Mouse (Mus musculus) hindbrain, embryonic 15.5 days (tissue): ENCODE data around the gene Rpusd2. TPM values are rescaled to one million over a fixed set of nuclear protein-coding genes. Genes with fewer than 3 reads are reported as not detected.
A peak's percentile ranks its signal among the peaks of the same experiment; 100 is the strongest.

Experiments used
- ATAC-seq: fragments of 200-750 bp; cut with Nextera tagmentation; 2 replicates; pipeline ENCODE4 v1.8.0; 2017; ENCODE audit warnings: low read depth, moderate number of reproducible peaks, moderate TSS enrichment; ENCODE audit not compliant: low FRiP score
- H3K27ac ChIP-seq: fragments of 300-500 bp; sonication (generic); replicated peaks from 2 replicates; pipeline ENCODE4 v1.5.1; 2015; ENCODE audit warnings: mild to moderate bottlenecking, inconsistent platforms
- H3K27me3 ChIP-seq: fragments of 300-500 bp; sonication (generic); 2 replicates; pipeline ENCODE4 v1.6.1; 2015; ENCODE audit warnings: control low read depth, inconsistent platforms
- H3K36me3 ChIP-seq: fragments of 300-500 bp; sonication (generic); 2 replicates; pipeline ENCODE4 v1.6.1; 2015; ENCODE audit warnings: control low read depth, inconsistent platforms
- H3K4me1 ChIP-seq: fragments of 300-500 bp; sonication (generic); replicated peaks from 2 replicates; pipeline ENCODE4 v1.6.1; 2015; ENCODE audit warnings: control low read depth, inconsistent platforms
- H3K4me2 ChIP-seq: fragments of 300-500 bp; sonication (generic); 2 replicates; pipeline ENCODE4 v1.6.1; 2015; ENCODE audit warnings: moderate library complexity, mild to moderate bottlenecking, inconsistent platforms
- H3K4me3 ChIP-seq: fragments of 300-500 bp; sonication (generic); 2 replicates; pipeline ENCODE4 v1.5.1; 2015; ENCODE audit warnings: mild to moderate bottlenecking, inconsistent platforms
- H3K9ac ChIP-seq: fragments of 300-500 bp; sonication (generic); 2 replicates; pipeline ENCODE4 v1.6.1; 2015; ENCODE audit warnings: inconsistent platforms
- H3K9me3 ChIP-seq: fragments of 300-500 bp; sonication (generic); 2 replicates; pipeline ENCODE4 v1.6.1; 2016; ENCODE audit warnings: control low read depth, inconsistent platforms
- WGBS: fragments of 180-500 bp; shearing (Covaris S2); methylation state at CpG from one replicate; pipeline ENCODE4 v1.1.7; 2015; 5-methylcytosine and 5-hydroxymethylcytosine counted together
- polyA plus RNA-seq: library from polyadenylated mRNA; unstranded; fragments of >200 nt; fragmentation: Nextera tagmentation; extraction: Ambion mirVana; gene quantifications from 2 replicates; pipeline ENCODE4 v1.2.1, GENCODE M21; 2015

Rpusd2 gene
- polyA plus RNA-seq, 1 experiment from 2014 or later: 4.8 TPM

DNA sequence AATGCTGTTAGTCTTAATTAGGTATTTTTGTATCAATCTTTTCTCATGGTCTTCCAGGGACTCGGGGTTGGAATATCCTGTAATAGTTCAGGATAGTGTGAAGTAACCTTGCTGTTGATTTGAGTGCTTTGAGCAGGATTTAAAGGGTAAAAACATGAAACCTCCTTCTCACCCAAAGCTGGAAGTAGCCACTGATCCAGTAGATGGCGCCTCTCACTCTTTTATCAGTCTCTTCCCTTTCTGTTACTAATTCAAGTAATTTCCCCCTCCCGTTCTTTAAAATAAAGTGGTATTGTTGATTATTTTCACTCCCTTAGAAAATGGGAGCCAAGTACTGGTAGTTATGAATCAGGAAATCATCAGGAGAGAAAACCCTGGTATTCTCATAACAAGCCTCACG, 6.3 kb downstream of the Rpusd2 start:
- no peak overlapping the region for H3K9ac ChIP-seq
- no peaks in the 10 kb centered on the region for H3K9me3 ChIP-seq
- ATAC-seq: no peak
- H3K4me3 ChIP-seq: no peak overlapping the region
- H3K4me1 ChIP-seq: peaks cover 9% of the 10 kb centered on the region
- 49% methylated on average over 4 of the region's 4 CpGs for WGBS
- no peak overlapping the region for H3K27ac ChIP-seq
- H3K27me3 ChIP-seq: no peaks in the 10 kb centered on the region
- H3K36me3 ChIP-seq: peaks cover 14% of the 10 kb centered on the region
- H3K4me2 ChIP-seq: no peak overlapping the region

- H3K4me1 ChIP-seq: 0 out of 2 replicates have a peak, but pooled peaks cover 4% of the 10 kb centered on the region
- no peak overlapping the region for H3K4me3 ChIP-seq
- H3K27me3 ChIP-seq: no peaks in the 10 kb centered on the region
- H3K9me3 ChIP-seq: no peaks in the 10 kb centered on the region
- H3K27ac ChIP-seq: no peak overlapping the region
- H3K9ac ChIP-seq: no peak overlapping the region
- no peak for ATAC-seq
- H3K36me3 ChIP-seq: no peaks in the 10 kb centered on the region
- H3K4me2 ChIP-seq: no peak overlapping the region
- WGBS: 71% methylated on average over 2 of the region's 2 CpGs
These were observed 10.6 kb downstream of the Rpusd2 start for GRCm38 (mm10) chr2:119045163-119045562.

- Histone ChIP-seq H3K4me3 (peak within 1 kb of the TSS; percentile 62), H3K36me3 (no peaks in the 10 kb centered on the region), H3K9me3 (no peaks in the 10 kb centered on the region), H3K4me1 (0 out of 2 replicates have a peak, but pooled peaks cover 4% of the 10 kb centered on the region), H3K27ac (peak within 1 kb of the TSS; percentile 87), H3K9ac (peak within 1 kb of the TSS; percentile 36), H3K27me3 (no peaks in the 10 kb centered on the region), H3K4me2 (peak within 1 kb of the TSS; percentile 86)
- under 1% methylated on average over 77 of the region's 77 CpGs for WGBS
- ATAC-seq: peak; percentile 98
These were observed 12.3 kb downstream of the Rpusd2 start, which contains the start of gene Knl1 for GRCm38 (mm10) chr2:119046649-119047611. Gene Knl1, plus strand, starts transcription at chr2:119047119.

DNA sequence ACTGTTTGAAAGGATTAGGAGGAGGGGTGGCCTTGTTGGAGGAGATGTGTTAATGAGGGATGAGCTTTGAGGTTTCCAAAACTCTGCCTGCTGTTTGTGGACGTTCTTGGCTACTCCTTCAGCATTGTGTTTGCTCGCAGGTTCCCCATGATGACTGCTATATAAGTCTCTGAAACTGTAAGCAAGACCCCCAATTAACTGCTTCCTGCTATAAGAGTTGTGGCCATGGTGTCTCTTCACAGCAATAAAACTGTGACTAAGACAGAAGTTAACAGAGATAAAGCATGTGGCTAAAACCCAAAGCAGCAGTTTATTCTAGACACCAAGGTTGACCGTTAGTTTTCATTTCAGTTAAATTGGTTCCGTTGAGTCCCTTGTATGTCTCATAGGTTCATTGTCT, 13.3 kb downstream of the Rpusd2 start:
- H3K4me2 ChIP-seq: peak overlapping the region; percentile 86
- no peaks in the 10 kb centered on the region for H3K36me3 ChIP-seq
- H3K4me1 ChIP-seq: 0 out of 2 replicates have a peak, but pooled peaks cover 4% of the 10 kb centered on the region
- 23% methylated on average over 4 of the region's 4 CpGs for WGBS
- no peak overlapping the region for H3K27ac ChIP-seq
- H3K27me3 ChIP-seq: no peaks in the 10 kb centered on the region
- H3K9me3 ChIP-seq: no peaks in the 10 kb centered on the region
- no peak for ATAC-seq
- H3K9ac ChIP-seq: peak overlapping the region; percentile 13; the same call in 1 of the 2 replicates
- H3K4me3 ChIP-seq: peak overlapping the region; percentile 62

DNA sequence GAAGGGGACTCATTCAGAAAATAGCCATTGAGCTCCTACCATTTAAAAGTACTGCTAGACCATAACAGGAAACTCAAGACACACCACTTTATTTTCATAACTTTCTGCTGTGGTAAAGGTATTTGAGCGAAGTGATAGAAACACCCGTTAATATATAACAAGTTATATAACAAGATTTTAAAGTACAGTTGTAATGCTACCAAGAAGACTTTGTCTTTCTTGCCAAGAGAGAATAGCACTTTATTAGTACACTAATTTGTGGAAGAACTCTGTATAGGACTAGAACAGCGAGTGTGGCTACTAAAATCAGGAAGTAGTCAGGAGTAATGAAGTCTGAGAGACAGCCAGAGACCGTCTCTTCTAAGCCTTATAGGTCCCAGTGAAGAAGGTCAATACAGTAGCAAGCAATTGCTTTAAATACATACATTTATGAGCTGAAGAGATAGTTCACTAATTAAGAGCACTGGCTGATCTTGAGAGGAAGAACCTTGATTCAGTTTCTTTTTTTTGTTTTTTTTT, 15.6 kb downstream of the Rpusd2 start:
- no peaks in the 10 kb centered on the region for H3K9me3 ChIP-seq
- 92% methylated on average over 4 of the region's 4 CpGs for WGBS

DNA sequence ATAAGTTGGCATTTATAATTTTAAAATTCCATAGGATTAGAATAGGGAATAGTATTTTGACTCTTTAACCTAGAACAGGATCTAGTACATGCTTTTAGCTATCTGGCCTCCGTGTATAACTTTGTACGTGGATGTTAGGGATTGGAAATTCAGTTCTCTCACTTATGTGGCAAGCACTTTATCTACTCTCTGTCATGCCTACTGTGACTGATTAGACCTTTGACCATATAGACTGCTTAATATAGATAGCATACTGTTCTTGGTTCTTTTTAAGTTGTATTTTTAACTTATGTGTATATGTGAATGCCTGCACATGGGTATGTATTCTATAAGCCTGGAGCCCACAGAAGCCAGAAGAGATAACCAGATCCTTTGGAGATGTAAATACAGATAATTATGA, 25.5 kb downstream of the Rpusd2 start:
- Histone ChIP-seq H3K4me2 (no peak overlapping the region), H3K27ac (no peak overlapping the region), H3K4me3 (no peak overlapping the region), H3K9me3 (no peaks in the 10 kb centered on the region), H3K27me3 (no peaks in the 10 kb centered on the region), H3K36me3 (no peaks in the 10 kb centered on the region), H3K4me1 (no peaks in the 10 kb centered on the region), H3K9ac (no peak overlapping the region)
- no peak for ATAC-seq
- WGBS: 99% methylated on average over 2 of the region's 2 CpGs

More for the DNA sequence above, 15.6 kb downstream of the Rpusd2 start:
- Histone ChIP-seq H3K4me2 (no peak overlapping the region), H3K27me3 (no peaks in the 10 kb centered on the region), H3K9ac (no peak overlapping the region), H3K4me1 (0 out of 2 replicates have a peak, but pooled peaks cover 4% of the 10 kb centered on the region), H3K36me3 (no peaks in the 10 kb centered on the region), H3K27ac (no peak overlapping the region), H3K4me3 (no peak overlapping the region)
- ATAC-seq: no peak

DNA sequence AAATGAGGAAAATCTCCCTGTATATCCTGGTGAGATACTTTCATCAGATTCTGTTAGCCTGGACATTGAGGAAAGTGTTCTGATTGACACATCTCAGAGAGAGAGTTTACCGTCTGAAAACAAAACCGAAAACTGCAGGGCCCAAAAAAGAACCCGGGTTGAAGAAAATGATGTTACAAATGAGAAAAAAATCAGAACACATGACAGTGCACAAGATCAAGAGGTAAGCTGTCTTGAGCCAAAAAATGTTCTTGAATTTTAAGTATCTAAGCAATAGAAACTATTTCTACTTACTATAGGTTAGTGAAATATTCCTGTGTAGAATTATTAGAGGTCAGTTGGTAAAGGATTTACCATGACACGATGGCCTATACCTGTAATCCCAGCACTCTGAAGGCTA, 37.8 kb downstream of the Rpusd2 start:
- WGBS: 97% methylated on average over 4 of the region's 4 CpGs
- Histone ChIP-seq H3K27me3 (no peaks in the 10 kb centered on the region), H3K9ac (no peak overlapping the region), H3K4me2 (no peak overlapping the region), H3K9me3 (no peaks in the 10 kb centered on the region), H3K4me3 (no peak overlapping the region), H3K36me3 (no peaks in the 10 kb centered on the region), H3K27ac (no peak overlapping the region), H3K4me1 (no peaks in the 10 kb centered on the region)
- no peak for ATAC-seq

DNA sequence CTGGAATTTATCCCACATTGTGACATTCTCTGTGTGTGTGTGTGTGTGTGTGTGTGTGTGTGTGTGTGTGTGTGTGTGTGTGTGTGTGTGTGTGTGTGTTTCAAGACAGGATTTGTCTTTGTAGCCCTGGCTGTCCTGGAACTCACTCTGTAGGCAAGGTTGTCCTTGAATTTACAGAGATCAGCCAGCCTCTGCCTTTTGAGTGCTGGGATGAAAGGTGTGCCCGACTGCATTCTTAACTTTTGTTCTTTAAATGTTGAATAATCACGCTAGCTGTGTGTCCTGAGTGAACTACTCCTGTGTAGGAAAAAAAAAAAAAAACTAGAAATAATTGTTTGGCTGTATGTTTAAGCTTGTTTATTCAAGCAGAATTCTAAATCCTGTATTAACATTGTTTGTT, 51.6 kb downstream of the Rpusd2 start:
- H3K4me2 ChIP-seq: no peak overlapping the region
- 90% methylated on average over 2 of the region's 2 CpGs for WGBS
- H3K4me3 ChIP-seq: no peak overlapping the region
- H3K9me3 ChIP-seq: no peaks in the 10 kb centered on the region
- H3K36me3 ChIP-seq: no peaks in the 10 kb centered on the region
- H3K9ac ChIP-seq: no peak overlapping the region
- ATAC-seq: no peak
- H3K27ac ChIP-seq: no peak overlapping the region
- no peaks in the 10 kb centered on the region for H3K27me3 ChIP-seq
- no peaks in the 10 kb centered on the region for H3K4me1 ChIP-seq

Other genes with a start within 250 kb of the Rpusd2 start
- gene Knstrn, start 220.8 kb upstream of the Rpusd2 start, polyA plus RNA-seq: 23.0 and 35.1 TPM in 2 replicates
- gene Ivd, start 172.8 kb upstream of the Rpusd2 start, polyA plus RNA-seq: 45.4 and 51.8 TPM in 2 replicates
- 8.0 and 8.9 TPM in 2 replicates for gene Bahd1, start 134.4 kb upstream of the Rpusd2 start, polyA plus RNA-seq
- gene Chst14, start 108.3 kb upstream of the Rpusd2 start, polyA plus RNA-seq: 6.2 and 6.9 TPM in 2 replicates
- 37.0 and 39.0 TPM in 2 replicates for gene Ccdc32, start 5.4 kb upstream of the Rpusd2 start, polyA plus RNA-seq
- 10.3 and 11.8 TPM in 2 replicates for gene Knl1, start 12.3 kb downstream of the Rpusd2 start, polyA plus RNA-seq
- gene Rad51, start 78.0 kb downstream of the Rpusd2 start, polyA plus RNA-seq: 11.7 and 12.7 TPM in 2 replicates
- gene Rmdn3, start 122.2 kb downstream of the Rpusd2 start, polyA plus RNA-seq: 45.2 and 45.8 TPM in 2 replicates
- gene Gchfr, start 133.0 kb downstream of the Rpusd2 start, polyA plus RNA-seq: 9.4 and 10.0 TPM in 2 replicates
- 0.83 and 0.97 TPM in 2 replicates for gene Gm14137, start 139.7 kb downstream of the Rpusd2 start, polyA plus RNA-seq
- gene Zfyve19, start 173.8 kb downstream of the Rpusd2 start, polyA plus RNA-seq: 58.9 and 68.5 TPM in 2 replicates
- gene Dnajc17, start 174.0 kb downstream of the Rpusd2 start, polyA plus RNA-seq: 22.6 and 24.8 TPM in 2 replicates
- not detected in 2 replicates for gene Ppp1r14d, start 195.1 kb downstream of the Rpusd2 start, polyA plus RNA-seq
- gene Spint1, start 202.6 kb downstream of the Rpusd2 start, polyA plus RNA-seq: 0.96 and 0.99 TPM in 2 replicates
- gene Rhov, start 236.5 kb downstream of the Rpusd2 start, polyA plus RNA-seq: 44.2 and 45.5 TPM in 2 replicates